Mouse (Mus musculus) mammary gland, adult 2 months (tissue): ENCODE results near the gene Ube2q2. TPM values are rescaled to one million over a fixed set of nuclear protein-coding genes. Genes with fewer than 3 reads are reported as not detected.

Source experiments
- polyA plus RNA-seq: library from polyadenylated mRNA; depleted of rRNA; stranded (reverse); fragments of >200 nt; gene quantifications from 2 replicates; pipeline ENCODE4 v1.2.3, GENCODE M21; 2012; ENCODE audit warnings: low replicate concordance; rRNA removed

Gene Ube2q2
- 14.5 and 29.9 TPM in 2 replicates for polyA plus RNA-seq

GRCm38 (mm10) chr9:55148854-55149498 lies at the start of gene Ube2q2:
Gene Ube2q2, plus strand, starts transcription at chr9:55148854.

GRCm38 (mm10) chr9:55208790-55209481 lies 60.3 kb downstream of the Ube2q2 start, which contains the start of gene Fbxo22:
Gene Fbxo22, plus strand, starts transcription at chr9:55208925.

Other genes starting within 250 kb of the Ube2q2 start
- gene Hykk, start 231.6 kb upstream of the Ube2q2 start, polyA plus RNA-seq: 0.75 and 1.7 TPM in 2 replicates
- 41.6 and 131 TPM in 2 replicates for gene Psma4, start 198.1 kb upstream of the Ube2q2 start, polyA plus RNA-seq
- not detected in 2 replicates for gene AY074887, start 197.9 kb upstream of the Ube2q2 start, polyA plus RNA-seq
- 0.10 and 0.47 TPM in 2 replicates for gene Chrna5, start 168.0 kb upstream of the Ube2q2 start, polyA plus RNA-seq
- gene Chrna3, start 122.3 kb upstream of the Ube2q2 start, polyA plus RNA-seq: 0.06 TPM in 1 of 2 replicates, not detected in the other
- 1.6 and 2.1 TPM in 2 replicates for gene Chrnb4, start 100.1 kb upstream of the Ube2q2 start, polyA plus RNA-seq
- gene Fbxo22, start 60.1 kb downstream of the Ube2q2 start, polyA plus RNA-seq: 13.0 and 17.3 TPM in 2 replicates
- 59.7 and 107 TPM in 2 replicates for gene Nrg4, start 178.0 kb downstream of the Ube2q2 start, polyA plus RNA-seq
- 0.74 and 0.83 TPM in 2 replicates for gene Tmem266, start 178.1 kb downstream of the Ube2q2 start, polyA plus RNA-seq